Mouse (Mus musculus): Measurements from ENCODE around the gene Actr5. TPM values are rescaled to one million over a fixed set of nuclear protein-coding genes. Genes with fewer than 3 reads are reported as not detected.

Actr5 gene
- total RNA-seq, 2 experiments from 2014 or later: 5.0 to 5.8 TPM

Small RNAs within 50 kb of the gene (microRNA-seq; reads per million reads assigned to microRNA genes)
- gene Mir3474: 5.3 to 7.8 reads per million in 2 experiments

Other genes with a start within 250 kb of the Actr5 start
- under 1 TPM; 0.15 to 0.26 TPM for gene Snhg11, start 249.2 kb upstream of the Actr5 start, total RNA-seq (2021)
- gene Ralgapb, start 215.0 kb upstream of the Actr5 start, total RNA-seq (2021): 10 to 100 TPM; 35.0 to 35.8 TPM
- gene Adig, start 122.3 kb upstream of the Actr5 start, total RNA-seq (2021): 10 to 100 TPM in 1 of 2 experiments, 1 to 10 TPM in 1; 3.1 to 18.9 TPM
- gene Arhgap40, start 112.1 kb upstream of the Actr5 start, total RNA-seq (2021): not detected
- not detected for gene Slc32a1, start 14.1 kb upstream of the Actr5 start, total RNA-seq (2021)
- gene Ppp1r16b, start 40.5 kb downstream of the Actr5 start, total RNA-seq (2021): 10 to 100 TPM; 11.6 to 16.1 TPM
- gene Fam83d, start 143.2 kb downstream of the Actr5 start, total RNA-seq (2021): under 1 TPM; 0.44 to 0.89 TPM
- 10 to 100 TPM; 12.0 to 17.1 TPM for gene Dhx35, start 169.9 kb downstream of the Actr5 start, total RNA-seq (2021)